8 mouse cellular contexts compared by ENCODE assay signal in the genomic region with DNA sequence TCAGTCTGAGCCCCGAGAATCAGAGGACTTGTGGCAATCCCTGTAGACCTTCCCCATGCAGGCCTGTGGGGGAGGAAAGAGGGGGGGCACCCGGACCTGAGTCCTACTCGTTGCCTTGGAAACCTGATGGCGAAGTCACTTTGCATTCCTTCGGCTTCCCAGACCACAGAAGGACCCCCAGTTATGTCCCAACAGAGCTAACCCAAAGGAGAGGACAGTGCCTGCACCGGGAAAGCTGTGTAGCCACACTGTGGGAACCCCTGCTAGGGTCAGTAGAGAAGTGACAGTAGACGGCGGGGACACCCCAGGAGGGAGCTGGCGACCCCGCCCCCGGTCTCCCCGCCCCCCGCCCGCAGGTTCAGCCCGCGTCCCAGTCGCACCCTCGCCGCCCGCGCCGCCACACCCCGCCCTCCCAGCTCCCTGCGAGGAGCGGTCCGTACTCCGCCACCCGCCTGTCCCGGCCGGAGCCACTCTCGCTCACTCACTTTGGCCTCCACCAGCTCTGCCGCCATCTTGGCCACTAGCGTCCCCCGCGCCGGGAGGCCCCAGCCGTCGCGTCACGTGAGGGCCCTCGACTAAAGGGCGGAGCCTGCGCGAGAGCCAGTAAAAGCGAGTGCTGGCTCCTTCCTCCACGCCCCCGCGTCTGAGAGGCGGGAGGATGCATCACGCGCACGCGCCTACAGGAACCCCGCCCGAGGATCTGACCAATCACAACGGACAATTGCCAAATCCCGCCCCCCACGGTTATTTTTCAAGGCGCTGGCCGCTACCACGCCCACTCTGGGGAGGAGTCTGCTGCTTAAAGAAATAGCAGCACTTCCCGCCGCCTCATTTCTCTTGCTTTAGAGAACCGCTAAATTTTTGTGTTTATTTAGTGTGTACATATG. TPM values are rescaled to one million over a fixed set of nuclear protein-coding genes. Genes with fewer than 3 reads are reported as not detected.
A peak's percentile ranks its signal among the peaks of the same experiment; 100 is the strongest.
DNase-seq lines count a peak whose midpoint lies in the region; ATAC-seq lines count a peak whose summit lies in the region.

TSS of gene Pias4 (minus strand) at position 724 of the 887 bp plus-strand sequence.

- H3K9me3 ChIP-seq in intestine, embryonic 14.5 days (ENCODE audit: control insufficient read depth, low read length), result no peaks in the 10 kb centered on the region

- H3K4me2 ChIP-seq in intestine, embryonic 14.5 days (ENCODE audit: low read length), result peak within 1 kb of the TSS; percentile 97

- peak within 1 kb of the TSS; percentile 76 for H3K9ac ChIP-seq in intestine, embryonic 14.5 days (ENCODE audit: low read length)

- intact Hi-C loops in left cerebral cortex, postnatal 14 days (cut with DNase I), result no loop called here

- H3K36me3 ChIP-seq in intestine, embryonic 14.5 days (ENCODE audit: control insufficient read depth, insufficient read depth, low read length), result peaks cover 15% of the 10 kb centered on the region

- H3K27me3 ChIP-seq in intestine, embryonic 14.5 days (replicated peaks; ENCODE audit: control insufficient read depth, insufficient read depth, low read length), result no peaks in the 10 kb centered on the region

- H3K27ac ChIP-seq in intestine, embryonic 14.5 days (ENCODE audit: low read depth), result peak within 1 kb of the TSS; percentile 52

- H3K4me1 ChIP-seq in intestine, embryonic 14.5 days (replicated peaks; ENCODE audit: control insufficient read depth, insufficient read depth, low read length), result peaks cover 15% of the 10 kb centered on the region

- peak; percentile 84 for ATAC-seq in intestine, embryonic 14.5 days (replicated peaks; ENCODE audit: low FRiP score, low TSS enrichment, low read depth)

- peak within 1 kb of the TSS; percentile 80 for H3K4me3 ChIP-seq in intestine, embryonic 14.5 days (ENCODE audit: low read depth, low read length)

- under 1% methylated on average over 62 of the region's 64 CpGs for WGBS in intestine, embryonic 14.5 days

- DNase-seq in adrenal gland, adult 18-20 months (ENCODE audit: low spot score in 2 of 2), result peak; percentile 99
- DNase-seq in embryo, embryonic 11 days, result peak; percentile 100
- peak; percentile 100 for DNase-seq in gastrocnemius, postnatal 25 days
- DNase-seq in intestine, embryonic 14.5 days (ENCODE audit: low spot score), result peak; percentile 100
- peak; percentile 100 for DNase-seq in left cerebral cortex, postnatal 14 days (ENCODE audit: low spot score in 2 of 2)
- DNase-seq in mesoderm, embryonic 11.5 days (ENCODE audit: low read depth, low spot score), result peak; percentile 99
- DNase-seq in right cerebral cortex, postnatal 36 days (ENCODE audit: low spot score in 2 of 2), result peak; percentile 100
- peak; percentile 100 for DNase-seq in yolk sac, embryonic 10.5 days (ENCODE audit: low spot score)

RNA-seq across cellular contexts. Expression of gene Pias4, which starts in this region (rescaled TPM):
- 10 to 100 TPM; 27.3 to 29.7 TPM for total RNA-seq in adrenal gland, adult 18-20 months (2021)
- total RNA-seq in gastrocnemius, postnatal 25 days (2021), result 10 to 100 TPM; 11.7 to 14.2 TPM
- polyA plus RNA-seq in intestine, embryonic 14.5 days (2014; fragmentation: Nextera tagmentation; extraction: Ambion mirVana), result 40.8 and 43.3 TPM in 2 replicates
- total RNA-seq in left cerebral cortex, postnatal 14 days (2021), result 10 to 100 TPM; 23.7 to 29.9 TPM

Comparison
In these comparisons a context has a peak if more than half of its experiments do, and no peak if none do; other contexts are left out.
1. Peak in every context shown above with its lines: DNase-seq, ATAC-seq, H3K4me3 ChIP-seq and H3K27ac ChIP-seq.